Mouse (Mus musculus) lung, postnatal 25 days (tissue): Measurements from ENCODE around the gene Ampd3.

Experiments used
- DNase-seq: peaks from one replicate; pipeline ENCODE4 v3.0.0; 2022; ENCODE audit warnings: low spot score

The Ampd3 gene

GRCm38 (mm10) chr7:110768001-110768400 lies at the start of gene Ampd3:
TSS of gene Ampd3 (plus strand) at chr7:110768206.
- no peak for DNase-seq

- no peak for DNase-seq
Observed at GRCm38 (mm10) chr7:110718505-110718904, 49.5 kb upstream of the Ampd3 start.

GRCm38 (mm10) chr7:110719857-110720256 lies 48.1 kb upstream of the Ampd3 start:
- DNase-seq = no peak

GRCm38 (mm10) chr7:110722183-110722582 lies 45.8 kb upstream of the Ampd3 start:
- DNase-seq = no peak

GRCm38 (mm10) chr7:110727049-110727448 lies 41.0 kb upstream of the Ampd3 start:
- peak; percentile 66 for DNase-seq

GRCm38 (mm10) chr7:110728876-110729275 lies 39.1 kb upstream of the Ampd3 start:
- peak; percentile 54 for DNase-seq

- no peak for DNase-seq
Observed at GRCm38 (mm10) chr7:110729295-110729694, 38.7 kb upstream of the Ampd3 start.

GRCm38 (mm10) chr7:110731091-110731967 lies 36.7 kb upstream of the Ampd3 start:
- peak; percentile 41 for DNase-seq

GRCm38 (mm10) chr7:110732001-110732632 lies 35.9 kb upstream of the Ampd3 start:
- no peak for DNase-seq

GRCm38 (mm10) chr7:110736914-110737313 lies 31.1 kb upstream of the Ampd3 start:
- no peak for DNase-seq

- no peak for DNase-seq
Observed at GRCm38 (mm10) chr7:110739764-110740163, 28.2 kb upstream of the Ampd3 start.

GRCm38 (mm10) chr7:110740188-110740587 lies 27.8 kb upstream of the Ampd3 start:
- DNase-seq = no peak

- DNase-seq = no peak
Observed at GRCm38 (mm10) chr7:110742022-110742421, 26.0 kb upstream of the Ampd3 start.

GRCm38 (mm10) chr7:110746087-110746562 lies 21.9 kb upstream of the Ampd3 start:
- DNase-seq = no peak

GRCm38 (mm10) chr7:110746809-110747208 lies 21.2 kb upstream of the Ampd3 start:
- DNase-seq = no peak

GRCm38 (mm10) chr7:110750834-110751233 lies 17.2 kb upstream of the Ampd3 start:
- DNase-seq = no peak

GRCm38 (mm10) chr7:110751634-110752033 lies 16.4 kb upstream of the Ampd3 start:
- no peak for DNase-seq

- no peak for DNase-seq
Observed at GRCm38 (mm10) chr7:110753310-110753709, 14.7 kb upstream of the Ampd3 start.

GRCm38 (mm10) chr7:110753926-110754330 lies 14.1 kb upstream of the Ampd3 start:
- no peak for DNase-seq

GRCm38 (mm10) chr7:110756440-110756839 lies 11.6 kb upstream of the Ampd3 start:
- no peak for DNase-seq

GRCm38 (mm10) chr7:110762605-110763180 lies 5.3 kb upstream of the Ampd3 start:
- DNase-seq = no peak

- peak; percentile 60 for DNase-seq
Observed at GRCm38 (mm10) chr7:110768451-110769064, 552 bp downstream of the Ampd3 start.
